Mouse (Mus musculus) thymus, postnatal 10 days (tissue): ENCODE results near the gene Faim.

Experiments
- DNase-seq, 2 experiments: peaks; one replicate each; pipeline ENCODE4 v3.0.0; 2021; ENCODE audit warnings: low spot score in 2 of 2

Faim gene

GRCm38 (mm10) chr9:99048724-99049250, 62.6 kb downstream of the Faim start:
- no peak for DNase-seq

GRCm38 (mm10) chr9:99049760-99050159, 63.6 kb downstream of the Faim start:
- DNase-seq = no peak
